Mouse (Mus musculus) layer of hippocampus, postnatal 14 days (tissue): ENCODE measurements around the gene Chd9. TPM values are rescaled to one million over a fixed set of nuclear protein-coding genes. Genes with fewer than 3 reads are reported as not detected.
"Not testable (repeated sequence)": the region's sequence is repeated elsewhere in the genome, so short reads cannot be mapped to it uniquely, and the experiment has no call there.

Source experiments
- DNase-seq, 2 experiments: peaks; one replicate each; pipeline ENCODE4 v3.0.0; 2021 to 2022; ENCODE audit warnings: low spot score in 2 of 2, mixed read lengths in 1 of 2
- total RNA-seq, 2 experiments: library from RNA; stranded (reverse); gene quantifications; 2 replicates each; pipeline ENCODE4 v1.2.3; 2021

The Chd9 gene
- total RNA-seq, 2 experiments from 2014 or later, result 233 to 237 TPM

DNA sequence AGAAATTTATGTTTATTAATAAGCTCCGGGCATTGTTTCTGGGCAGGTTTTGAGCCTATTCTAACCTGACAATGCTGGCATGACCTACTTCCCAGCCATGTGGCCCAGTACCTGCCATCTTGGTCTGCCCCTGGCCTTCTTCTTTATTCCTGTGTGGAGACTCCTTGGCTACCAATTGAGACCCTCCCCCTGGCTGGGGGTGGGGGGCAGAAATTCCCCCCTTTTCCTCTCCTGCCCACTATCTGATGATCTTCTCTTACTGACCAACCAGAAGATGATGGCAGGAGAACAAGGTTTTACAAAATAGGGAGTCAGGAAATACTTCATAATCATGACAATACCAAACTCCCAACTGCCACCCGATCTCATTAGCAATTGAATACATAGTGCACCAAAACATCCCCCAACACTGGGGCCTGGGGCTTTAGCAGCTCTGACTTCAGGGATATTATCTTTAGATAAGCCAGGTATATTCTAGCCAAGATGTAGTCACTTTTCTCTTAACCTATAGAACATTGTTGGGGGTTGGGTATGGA is 76.1 kb downstream of the Chd9 start:
- no peak for DNase-seq

GRCm38 (mm10) chr8:90906922-90907321 is 78.8 kb downstream of the Chd9 start:
- no peak for DNase-seq

- DNase-seq, result no peak
Observed at GRCm38 (mm10) chr8:90907516-90907847, 79.3 kb downstream of the Chd9 start.

DNA sequence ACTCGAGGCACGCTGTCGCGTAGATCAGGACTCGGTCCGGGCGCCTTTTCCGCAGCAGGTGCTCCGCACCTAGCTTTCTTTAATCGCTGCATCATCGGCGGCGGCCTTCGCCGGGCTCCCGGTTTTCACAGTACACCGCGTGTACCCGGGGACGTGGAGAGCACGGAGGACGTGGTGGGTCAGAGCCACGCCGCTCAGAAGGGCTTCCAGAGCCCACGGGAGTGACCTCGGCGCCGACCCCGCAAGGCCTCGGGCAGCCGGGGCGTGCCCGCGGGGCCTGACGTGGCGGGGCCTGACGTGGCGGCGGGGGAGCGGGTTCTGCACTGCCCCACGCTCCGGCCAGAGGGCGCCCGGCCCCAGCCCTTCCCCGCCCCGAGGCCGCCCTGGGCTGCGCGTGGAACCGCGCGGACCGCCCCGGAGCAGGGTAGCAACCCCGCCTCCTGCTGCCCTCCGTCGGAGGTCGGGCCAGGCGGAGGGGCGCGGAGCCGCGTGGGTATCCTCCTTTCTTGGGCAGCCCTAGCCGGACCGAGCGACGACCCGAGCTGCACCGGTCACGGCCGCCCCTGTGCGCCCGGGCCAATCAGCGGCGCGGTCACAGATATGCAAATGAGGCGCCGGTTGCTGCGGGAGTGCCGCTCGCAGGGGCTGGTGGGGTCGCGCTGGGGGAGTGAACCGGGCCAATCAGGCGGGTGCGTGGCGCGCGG is 79.8 kb downstream of the Chd9 start:
- DNase-seq, result peak; percentile 88 to 93

GRCm38 (mm10) chr8:90908580-90909471 is 80.7 kb downstream of the Chd9 start:
- peak in 1 of 2 experiments; percentile 32 for DNase-seq

GRCm38 (mm10) chr8:90923158-90923905 is 95.2 kb downstream of the Chd9 start:
- no peak for DNase-seq

- DNase-seq, result no peak
Observed at GRCm38 (mm10) chr8:90928412-90928811, 100.3 kb downstream of the Chd9 start.

- DNase-seq, result not testable (repeated sequence)
Observed at GRCm38 (mm10) chr8:90930125-90930524, 102.0 kb downstream of the Chd9 start.

DNA sequence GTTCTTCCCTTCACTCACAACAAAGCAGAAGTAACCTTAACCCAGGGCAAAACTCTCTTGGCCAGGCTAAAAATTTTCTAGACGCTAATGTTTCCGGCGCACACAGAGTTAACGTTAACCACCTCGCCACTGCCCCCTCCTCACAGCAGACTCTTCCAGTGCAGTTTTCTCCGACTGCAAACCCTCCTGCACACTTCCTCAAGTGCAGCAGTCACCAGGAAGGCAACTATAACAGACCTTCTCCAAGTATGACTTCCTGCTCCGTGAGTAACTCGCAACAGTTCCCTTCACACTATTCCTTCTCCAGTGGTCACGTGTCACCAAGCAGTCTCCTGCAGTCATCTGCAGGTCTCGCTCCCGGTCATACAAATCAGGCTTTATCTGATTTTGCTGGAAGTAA is 104.8 kb downstream of the Chd9 start:
- DNase-seq, result no peak

- no peak for DNase-seq
Observed at GRCm38 (mm10) chr8:90934786-90935185, 106.6 kb downstream of the Chd9 start.

DNA sequence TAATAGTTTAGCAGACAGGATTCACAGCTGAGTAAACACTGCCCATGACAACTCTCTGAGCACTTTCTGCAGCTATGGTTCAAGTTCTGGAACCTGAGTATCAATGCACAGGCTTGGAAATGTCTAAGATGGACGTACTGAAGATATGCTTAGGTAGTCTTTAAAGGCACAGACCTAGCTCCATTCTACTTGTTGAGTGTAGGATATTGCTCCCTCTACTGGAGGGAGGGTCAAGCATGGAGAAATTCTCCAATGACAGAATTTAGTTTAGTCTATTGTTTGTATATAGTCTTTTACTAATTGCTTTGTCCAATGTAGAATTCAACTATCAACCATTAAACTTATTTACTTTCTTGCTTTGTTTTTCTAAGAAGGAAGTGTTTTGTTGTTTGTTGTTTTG is 108.7 kb downstream of the Chd9 start:
- no peak for DNase-seq

DNA sequence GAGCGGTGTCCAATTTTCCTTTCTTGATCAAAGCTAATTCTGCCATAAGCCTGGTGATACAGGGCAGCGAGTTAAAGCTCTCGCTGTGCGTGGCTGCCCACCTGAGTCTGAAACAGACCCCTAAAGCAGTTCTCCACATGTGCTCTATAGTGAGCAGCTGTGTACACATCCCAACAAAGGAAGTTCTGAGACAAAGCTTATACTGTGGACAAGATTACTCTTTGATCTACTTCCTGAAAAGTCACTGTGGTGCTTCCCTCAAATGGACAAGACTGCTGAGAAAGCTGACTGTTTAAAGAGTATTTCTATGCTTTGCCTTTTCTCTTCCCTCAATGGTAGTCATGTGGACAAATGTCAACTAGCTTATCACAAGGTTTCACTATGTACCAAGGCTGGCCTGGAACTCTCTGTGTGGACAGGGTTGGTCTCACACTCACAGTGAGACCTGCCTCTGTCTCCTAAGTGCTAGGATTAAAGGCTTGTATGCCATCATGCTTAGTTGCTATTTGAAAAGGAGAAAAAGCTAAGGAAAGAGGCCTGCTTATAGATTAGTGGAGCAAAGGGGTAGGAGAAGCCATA is 110.3 kb downstream of the Chd9 start:
- DNase-seq, result no peak

- DNase-seq, result no peak
Observed at GRCm38 (mm10) chr8:90939867-90940266, 111.7 kb downstream of the Chd9 start.

GRCm38 (mm10) chr8:90943770-90944169 is 115.6 kb downstream of the Chd9 start:
- no peak for DNase-seq

DNA sequence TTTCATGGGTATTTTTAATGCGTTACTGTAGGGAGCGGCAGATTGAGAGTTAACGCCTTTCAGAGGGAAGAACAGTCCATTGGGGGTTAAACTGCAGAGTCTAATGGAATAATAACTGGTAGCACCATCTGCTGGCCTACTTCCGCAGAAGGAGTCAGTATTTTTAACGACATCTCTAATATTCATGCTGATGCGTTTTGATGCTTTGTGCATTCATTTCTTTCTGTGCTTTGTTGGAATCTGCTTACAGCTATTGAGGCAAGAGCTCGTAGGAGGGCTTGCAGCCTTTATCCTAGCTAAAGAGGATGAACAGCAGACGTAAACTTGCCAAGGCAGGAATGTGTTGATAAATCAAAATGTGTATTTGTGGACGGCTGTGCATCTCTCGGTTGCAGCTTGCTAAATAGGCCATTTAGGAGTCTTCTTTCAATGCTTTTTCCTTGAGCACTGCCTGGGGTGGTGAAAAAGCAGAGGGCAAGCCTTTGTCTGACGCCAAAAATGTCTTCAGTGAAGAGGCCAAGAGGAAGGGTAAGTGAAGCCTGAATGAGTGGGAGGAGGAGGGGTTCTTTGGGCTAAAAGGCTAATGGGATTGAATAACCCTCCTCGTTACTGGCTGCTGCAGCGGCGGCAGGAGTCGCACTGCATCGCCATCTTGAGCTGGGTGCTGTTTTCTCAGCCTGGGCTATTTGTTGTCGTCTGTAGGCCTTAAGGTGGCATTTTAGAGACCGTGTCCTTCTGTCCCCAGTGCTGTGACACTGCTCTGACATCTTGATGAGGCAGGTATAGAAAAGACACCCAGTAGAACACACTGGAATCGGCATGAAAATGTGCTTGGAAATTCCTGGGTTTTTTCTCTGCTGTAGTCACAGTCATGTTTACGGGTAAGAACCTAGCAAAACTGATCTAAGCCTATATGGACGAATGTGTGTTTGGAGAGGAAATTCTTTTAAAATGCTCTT is 126.9 kb downstream of the Chd9 start:
- DNase-seq, result peak; percentile 82 to 84

GRCm38 (mm10) chr8:90955761-90956136 is 127.6 kb downstream of the Chd9 start:
- no peak for DNase-seq

- no peak for DNase-seq
Observed at GRCm38 (mm10) chr8:90956390-90956789, 128.2 kb downstream of the Chd9 start.

DNA sequence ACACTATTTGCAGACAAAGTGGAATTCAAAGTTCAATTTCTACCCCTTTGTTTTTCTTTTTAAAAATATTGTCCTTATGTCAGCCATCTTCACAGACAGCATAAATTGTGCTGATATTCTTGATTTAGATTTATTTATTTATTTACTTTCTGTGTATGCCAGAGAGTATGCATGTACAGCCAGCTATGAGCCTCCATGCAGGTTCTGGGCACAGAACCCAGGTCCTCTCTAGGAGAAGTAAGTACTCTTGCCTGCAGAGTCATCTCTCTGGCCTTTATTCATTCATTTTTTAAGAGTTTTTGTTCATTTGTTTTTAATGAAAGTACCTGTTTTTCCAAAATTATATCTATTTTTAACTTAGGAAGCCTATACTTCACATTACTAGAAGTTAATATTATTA is 129.6 kb downstream of the Chd9 start:
- DNase-seq, result no peak

DNA sequence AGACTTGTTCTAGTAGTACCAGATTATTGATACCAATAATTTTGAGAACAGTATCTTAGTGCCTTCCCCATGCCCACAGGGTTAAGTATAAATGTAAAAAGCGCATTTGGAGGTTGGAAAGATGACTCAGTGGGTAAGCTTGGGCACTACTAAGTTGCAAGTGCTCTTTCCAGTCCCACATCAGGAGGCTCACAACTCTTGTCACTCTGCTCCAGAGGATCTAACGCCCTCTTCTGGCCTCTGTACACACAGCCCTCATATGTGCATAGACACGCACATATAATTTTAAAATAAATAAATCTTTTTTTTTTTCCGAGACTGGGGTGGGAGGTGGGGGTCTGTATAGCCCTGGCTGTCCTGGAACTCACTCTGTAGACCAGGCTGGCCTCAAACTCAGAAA is 131.6 kb downstream of the Chd9 start:
- DNase-seq, result no peak

DNA sequence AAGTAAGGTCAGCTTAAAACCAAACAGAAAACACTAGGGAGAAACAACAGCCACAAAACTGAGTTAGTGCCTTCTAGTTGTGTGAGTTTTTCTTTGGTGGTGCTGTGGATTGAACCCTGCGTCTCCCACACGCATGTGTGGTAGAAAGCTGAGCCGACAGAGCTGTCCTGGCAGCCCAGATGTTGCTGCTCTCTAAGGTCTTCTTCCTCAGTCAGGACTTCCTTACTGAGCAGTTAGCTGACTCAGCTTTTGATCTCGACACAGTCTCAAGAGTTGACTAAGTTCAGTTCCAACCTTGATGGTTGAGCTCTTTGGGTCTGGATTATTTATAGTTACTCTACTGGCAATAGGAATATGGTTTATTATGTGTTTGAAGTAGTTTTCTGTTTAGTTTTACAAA is 133.5 kb downstream of the Chd9 start:
- no peak for DNase-seq
